Mouse (Mus musculus) cerebellum, adult 2 months (tissue): ENCODE data around the gene Il1r1. TPM values are rescaled to one million over a fixed set of nuclear protein-coding genes. Genes with fewer than 3 reads are reported as not detected.

Experiments
- DNase-seq, 2 experiments: peaks; one replicate each; pipeline ENCODE4 v3.0.0; 2021
- H3K27ac ChIP-seq: fragments of 200-500 bp; 2 replicates; pipeline ENCODE4 v1.5.1; 2012; ENCODE audit warnings: low read length, control low read depth, inconsistent platforms; ENCODE audit not compliant: insufficient read depth
- H3K27me3 ChIP-seq: fragments of 200-500 bp; 2 replicates; pipeline ENCODE4 v1.6.1; 2012; ENCODE audit warnings: inconsistent platforms, mild to moderate bottlenecking, low read length, moderate library complexity; ENCODE audit not compliant: control insufficient read depth, insufficient read depth
- H3K4me1 ChIP-seq: fragments of 200-500 bp; 2 replicates; pipeline ENCODE4 v1.6.1; 2011; ENCODE audit warnings: low read length; ENCODE audit not compliant: control insufficient read depth, insufficient read depth
- H3K4me3 ChIP-seq: fragments of 200-500 bp; replicated peaks from 2 replicates; pipeline ENCODE3; 2011; ENCODE audit warnings: mild to moderate bottlenecking, low read depth, low read length, control low read depth; ENCODE audit not compliant: insufficient read depth
- CTCF ChIP-seq: fragments of 200-500 bp; IDR thresholded peaks from 2 replicates; pipeline ENCODE4 v1.5.1; 2011; ENCODE audit warnings: low read depth, mild to moderate bottlenecking, control low read depth, low read length, moderate library complexity, borderline replicate concordance; ENCODE audit not compliant: insufficient read depth
- POLR2A ChIP-seq: fragments of 200-500 bp; IDR thresholded peaks from 2 replicates; pipeline ENCODE4 v1.6.1; 2011; ENCODE audit warnings: low read length, control low read depth, borderline replicate concordance; ENCODE audit not compliant: insufficient read depth
- WGBS: fragments of 180-500 bp; shearing (Covaris S2); methylation state at CpG from one replicate; pipeline ENCODE4 v1.1.7; 2018; 5-methylcytosine and 5-hydroxymethylcytosine counted together
- polyA plus RNA-seq: library from polyadenylated mRNA; depleted of rRNA; stranded (reverse); fragments of >200 nt; gene quantifications from 2 replicates; pipeline ENCODE4 v1.2.3, GENCODE M21; 2012

Gene Il1r1
- polyA plus RNA-seq, 1 experiment: 1.7 TPM

- Histone ChIP-seq H3K4me3 (no peak overlapping the region), H3K4me1 (no peaks in the 10 kb centered on the region), H3K27me3 (no peaks in the 10 kb centered on the region), H3K27ac (no peak overlapping the region)
- no peak for DNase-seq
- 80% methylated on average over 12 of the region's 12 CpGs for WGBS
- TF ChIP-seq CTCF: no peak
- TF ChIP-seq POLR2A: no peak
These were observed 89.1 kb downstream of the Il1r1 start for GRCm38 (mm10) chr1:40314016-40314415.

- H3K27ac ChIP-seq: no peak overlapping the region
- DNase-seq: no peak
- H3K4me1 ChIP-seq: no peaks in the 10 kb centered on the region
- TF ChIP-seq CTCF: no peak
- TF ChIP-seq POLR2A: no peak
- H3K27me3 ChIP-seq: no peaks in the 10 kb centered on the region
- WGBS: 86% methylated on average over 8 of the region's 8 CpGs
- H3K4me3 ChIP-seq: no peak overlapping the region
These were observed 92.8 kb downstream of the Il1r1 start for GRCm38 (mm10) chr1:40317657-40318056.

- no peak overlapping the region for H3K27ac ChIP-seq
- 87% methylated on average over 6 of the region's 6 CpGs for WGBS
- H3K27me3 ChIP-seq: peaks cover 1% of the 10 kb centered on the region; the same call in 1 of the 2 replicates
- DNase-seq: no peak
- TF ChIP-seq POLR2A: no peak
- no peak for TF ChIP-seq CTCF
- no peaks in the 10 kb centered on the region; the same call in 1 of the 2 replicates for H3K4me1 ChIP-seq
- no peak overlapping the region for H3K4me3 ChIP-seq
These were observed 96.9 kb downstream of the Il1r1 start for GRCm38 (mm10) chr1:40321824-40322223.

GRCm38 (mm10) chr1:40322543-40322942 lies 97.7 kb downstream of the Il1r1 start:
- no peak for DNase-seq
- H3K27me3 ChIP-seq: peaks cover 1% of the 10 kb centered on the region; the same call in 1 of the 2 replicates
- 92% methylated on average over 3 of the region's 3 CpGs for WGBS
- H3K4me3 ChIP-seq: no peak overlapping the region
- no peaks in the 10 kb centered on the region; the same call in 1 of the 2 replicates for H3K4me1 ChIP-seq
- H3K27ac ChIP-seq: no peak overlapping the region
- no peak for TF ChIP-seq CTCF
- TF ChIP-seq POLR2A: no peak

GRCm38 (mm10) chr1:40324457-40324856 lies 99.6 kb downstream of the Il1r1 start, which contains the start of gene Il1rl2:
Gene Il1rl2 (plus strand): TSS chr1:40324610.
- 50% methylated on average over 6 of the region's 6 CpGs for WGBS
- Histone ChIP-seq H3K27ac (no peak within 1 kb of the TSS), H3K4me3 (peak within 1 kb of the TSS; percentile 23), H3K4me1 (no peaks in the 10 kb centered on the region; the same call in 1 of the 2 replicates), H3K27me3 (peaks cover 1% of the 10 kb centered on the region; the same call in 1 of the 2 replicates)
- TF ChIP-seq POLR2A (no peak), CTCF (no peak)
- no peak for DNase-seq

- H3K27ac ChIP-seq: no peak overlapping the region
- peak overlapping the region; percentile 23 for H3K4me3 ChIP-seq
- no peak for DNase-seq
- 11% methylated on average over 22 of the region's 22 CpGs for WGBS
- no peaks in the 10 kb centered on the region; the same call in 1 of the 2 replicates for H3K4me1 ChIP-seq
- H3K27me3 ChIP-seq: peaks cover 1% of the 10 kb centered on the region; the same call in 1 of the 2 replicates
- TF ChIP-seq POLR2A: no peak
- TF ChIP-seq CTCF: no peak
These were observed 100.2 kb downstream of the Il1r1 start for GRCm38 (mm10) chr1:40324955-40325702.

GRCm38 (mm10) chr1:40325711-40326327 lies 100.9 kb downstream of the Il1r1 start:
- no peaks in the 10 kb centered on the region; the same call in 1 of the 2 replicates for H3K4me1 ChIP-seq
- no peak overlapping the region for H3K4me3 ChIP-seq
- WGBS: 3% methylated on average over 29 of the region's 29 CpGs
- DNase-seq: no peak
- H3K27ac ChIP-seq: no peak overlapping the region
- H3K27me3 ChIP-seq: peaks cover 1% of the 10 kb centered on the region; the same call in 1 of the 2 replicates
- TF ChIP-seq POLR2A (no peak), CTCF (no peak)
